Mouse (Mus musculus) liver, embryonic 14.5 days (tissue): ENCODE data around the gene Nedd9.

Experiments
- CTCF ChIP-seq: IDR thresholded peaks from 2 replicates; pipeline ENCODE4 v1.5.1; 2016; ENCODE audit warnings: antibody characterized with exemption, low read depth, control low read depth
- EP300 ChIP-seq: IDR thresholded peaks from 2 replicates; pipeline ENCODE4 v1.6.1; 2016; ENCODE audit warnings: antibody characterized with exemption, low read depth

DNA sequence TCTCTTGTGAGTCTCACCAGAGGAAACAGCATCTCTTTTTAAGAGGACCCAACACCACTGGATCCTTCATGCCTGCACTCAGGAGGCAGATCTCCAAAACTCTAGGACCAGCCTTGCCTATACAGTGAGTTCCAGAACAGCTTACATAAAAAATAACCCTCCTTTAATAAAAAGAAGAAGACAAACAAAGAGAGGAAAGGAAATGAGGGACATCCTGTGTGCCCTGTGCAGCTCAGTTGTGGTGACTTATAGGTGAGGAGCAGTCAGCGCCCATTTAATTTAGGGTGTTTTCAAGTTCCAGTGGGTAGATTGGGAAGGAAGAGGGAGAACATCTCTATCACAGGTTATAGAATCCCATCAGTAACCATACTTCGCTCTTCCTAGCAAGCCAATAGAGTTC, 96.5 kb downstream of the Nedd9 start:
- TF ChIP-seq CTCF (no peak), EP300 (no peak)
